Mouse (Mus musculus) ovary, adult 18-20 months (tissue): ENCODE data around the gene Dgki.

Experiments used
- DNase-seq: peaks from one replicate; pipeline ENCODE4 v3.0.0; 2022; ENCODE audit warnings: low spot score, mixed read lengths

Dgki gene

DNA sequence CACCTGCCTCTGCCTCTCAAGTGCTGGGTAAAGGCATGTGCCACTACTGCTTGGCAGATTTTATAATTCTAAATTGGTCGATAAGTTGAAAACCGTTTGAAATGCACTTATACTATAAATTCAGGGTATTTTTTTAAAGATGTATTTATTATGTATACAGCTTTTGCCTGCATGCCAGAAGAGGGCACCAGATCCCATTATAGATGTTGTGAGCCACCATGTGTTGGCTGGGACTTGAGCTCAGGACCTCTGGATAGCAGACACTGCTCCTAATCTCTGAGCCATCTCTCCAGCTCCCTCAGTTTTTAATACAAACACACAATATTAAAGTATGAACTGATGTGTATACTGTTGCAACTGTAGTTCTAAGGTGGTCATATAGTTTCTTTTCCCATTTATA lies 288.4 kb downstream of the Dgki start:
- DNase-seq, result no peak

DNA sequence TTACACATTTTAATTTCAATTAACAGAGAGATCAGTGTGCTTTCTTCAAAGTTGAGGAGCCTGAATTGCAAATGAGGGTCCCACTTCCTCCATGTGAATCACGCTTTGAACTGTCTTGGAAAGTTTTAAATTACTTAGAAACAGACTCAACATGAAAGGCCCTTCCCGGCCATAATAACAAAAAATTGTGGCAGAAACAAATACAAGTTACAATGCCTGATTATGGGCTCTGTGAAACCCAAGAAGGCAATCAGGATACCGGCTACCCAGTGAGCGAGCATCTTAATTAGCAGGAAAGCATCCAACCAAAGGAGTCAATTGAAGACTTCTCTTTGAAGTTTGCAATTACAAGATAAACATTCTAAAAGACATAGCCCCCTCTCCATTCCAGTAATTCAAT lies 292.4 kb downstream of the Dgki start:
- DNase-seq, result no peak

DNA sequence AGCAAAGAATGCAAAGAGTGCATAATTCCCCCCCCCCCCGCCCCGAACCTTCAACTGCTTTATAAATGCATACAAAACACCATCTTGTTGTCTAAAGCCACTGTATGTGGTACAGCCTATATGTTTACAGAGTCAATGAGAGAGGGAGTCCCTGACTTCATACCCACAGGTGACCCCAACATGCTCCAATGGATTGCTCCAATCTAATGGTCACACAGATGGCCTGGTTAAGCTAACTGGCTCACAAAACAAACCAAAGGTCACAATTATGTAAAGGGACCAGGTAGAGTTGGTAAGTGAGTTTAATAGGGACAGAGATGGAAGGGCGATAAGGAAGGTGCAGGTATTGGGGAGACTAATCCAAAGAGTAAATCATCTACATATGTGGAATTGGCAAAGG lies 295.1 kb downstream of the Dgki start:
- no peak for DNase-seq

- DNase-seq, result no peak
These were observed 296.7 kb downstream of the Dgki start for GRCm38 (mm10) chr6:37003235-37003634.

GRCm38 (mm10) chr6:36998942-36999341 lies 301.0 kb downstream of the Dgki start:
- DNase-seq, result no peak

DNA sequence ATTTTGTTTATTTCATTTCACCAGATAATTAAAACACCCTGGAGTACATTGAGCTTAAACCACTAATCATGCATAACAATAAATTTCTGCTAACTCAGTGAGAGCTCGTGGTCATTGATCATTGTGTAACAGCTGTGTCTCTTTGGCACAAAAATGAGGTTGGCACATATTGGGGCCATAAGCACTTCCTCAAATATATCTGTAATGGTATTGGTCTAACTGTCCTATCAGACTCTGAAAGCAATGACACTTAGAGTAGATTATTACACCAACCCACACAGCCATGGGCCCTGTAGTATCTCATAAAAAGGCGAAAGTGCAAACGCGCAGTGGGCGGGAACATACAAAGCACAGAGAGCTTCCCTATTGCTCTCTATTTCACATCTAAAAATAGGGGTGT lies 305.7 kb downstream of the Dgki start:
- DNase-seq, result no peak

GRCm38 (mm10) chr6:36990186-36990585 lies 309.8 kb downstream of the Dgki start:
- DNase-seq, result no peak

GRCm38 (mm10) chr6:36988800-36989199 lies 311.2 kb downstream of the Dgki start:
- no peak for DNase-seq

GRCm38 (mm10) chr6:36981646-36982045 lies 318.3 kb downstream of the Dgki start:
- no peak for DNase-seq

GRCm38 (mm10) chr6:36980475-36980874 lies 319.5 kb downstream of the Dgki start:
- no peak for DNase-seq

DNA sequence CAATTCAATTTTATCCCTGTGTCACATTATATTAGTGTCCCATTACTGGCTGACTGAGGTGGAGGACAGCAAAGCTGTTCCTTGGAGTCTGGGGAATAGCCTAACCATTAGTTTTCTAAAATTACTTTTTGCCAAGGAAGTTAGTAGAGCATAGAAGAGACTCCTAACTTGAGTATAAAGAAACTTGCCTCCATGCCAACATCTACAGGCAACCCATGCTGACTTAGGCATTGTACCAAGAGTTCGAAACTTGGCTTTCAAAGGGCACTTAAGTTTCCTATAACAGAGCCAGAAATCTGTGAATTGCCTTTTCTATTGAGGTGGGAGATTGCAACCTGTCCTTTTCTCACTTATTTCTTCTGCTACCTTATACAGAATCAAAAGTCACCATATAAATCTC lies 321.8 kb downstream of the Dgki start:
- no peak for DNase-seq

DNA sequence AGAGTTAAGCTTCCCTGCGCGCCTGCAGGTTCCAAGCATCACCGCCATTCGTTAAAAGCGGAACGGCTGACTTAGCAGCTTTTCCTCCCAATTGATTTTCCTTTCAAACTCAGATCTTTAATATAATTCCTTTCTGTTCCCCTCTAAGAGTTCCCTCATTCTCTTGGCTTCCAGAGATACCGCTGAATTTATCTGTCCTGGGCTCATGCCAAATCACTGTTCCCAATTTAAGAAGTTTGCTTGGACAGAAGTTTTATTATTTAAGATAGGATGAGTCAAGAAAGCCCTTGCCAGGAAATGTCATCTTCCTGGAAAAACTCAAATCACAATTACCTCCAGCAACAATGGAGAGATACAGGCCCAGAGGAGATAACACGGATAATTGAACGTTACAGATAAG lies 326.9 kb downstream of the Dgki start:
- no peak for DNase-seq

DNA sequence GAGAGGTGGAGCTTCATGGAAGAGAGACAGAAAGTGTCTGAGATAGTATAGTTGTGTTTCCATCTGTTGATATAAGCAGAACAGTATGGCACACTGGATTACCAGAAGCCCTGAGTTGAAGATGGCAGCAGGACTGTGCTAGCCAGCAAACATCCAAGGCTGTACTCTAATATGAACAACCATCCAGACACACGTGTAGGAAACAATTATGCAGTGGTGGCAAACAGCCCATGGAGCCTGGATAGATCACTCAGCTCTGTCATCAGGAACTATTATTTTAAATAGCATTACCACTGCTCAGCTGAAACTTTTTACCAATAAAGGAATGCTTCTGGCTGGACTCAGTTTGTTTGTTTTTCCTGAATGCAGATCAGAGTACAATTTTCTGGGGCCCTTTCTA lies 327.5 kb downstream of the Dgki start:
- DNase-seq, result no peak

DNA sequence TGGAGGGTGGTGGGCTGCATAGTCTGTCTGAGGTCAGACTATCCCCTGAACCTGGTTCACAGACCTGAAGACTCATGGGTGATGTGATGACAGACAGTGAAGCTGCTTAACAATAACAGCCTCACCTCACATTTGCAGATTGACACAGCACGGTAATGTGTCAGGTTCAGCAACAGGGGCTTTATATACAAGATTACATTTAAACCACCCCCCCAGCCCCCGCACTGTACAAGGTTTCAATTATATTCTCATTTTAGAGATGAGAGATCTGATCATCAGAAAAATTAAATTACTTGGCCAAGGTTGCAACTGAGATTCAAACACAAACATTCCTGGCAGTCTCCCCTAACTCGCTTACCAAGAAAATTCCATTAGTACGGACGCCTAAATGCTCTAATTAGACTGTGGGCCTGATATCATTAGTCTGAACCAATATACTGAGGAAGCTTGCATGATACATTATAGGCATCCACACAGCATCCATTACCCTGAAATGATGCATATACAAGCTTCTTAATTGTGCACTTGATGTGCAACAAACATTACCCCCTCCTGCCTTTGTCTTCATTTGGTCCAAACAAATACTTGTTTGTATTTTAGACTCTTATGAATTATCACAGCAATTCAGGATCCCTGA lies 330.6 kb downstream of the Dgki start:
- DNase-seq, result no peak

DNA sequence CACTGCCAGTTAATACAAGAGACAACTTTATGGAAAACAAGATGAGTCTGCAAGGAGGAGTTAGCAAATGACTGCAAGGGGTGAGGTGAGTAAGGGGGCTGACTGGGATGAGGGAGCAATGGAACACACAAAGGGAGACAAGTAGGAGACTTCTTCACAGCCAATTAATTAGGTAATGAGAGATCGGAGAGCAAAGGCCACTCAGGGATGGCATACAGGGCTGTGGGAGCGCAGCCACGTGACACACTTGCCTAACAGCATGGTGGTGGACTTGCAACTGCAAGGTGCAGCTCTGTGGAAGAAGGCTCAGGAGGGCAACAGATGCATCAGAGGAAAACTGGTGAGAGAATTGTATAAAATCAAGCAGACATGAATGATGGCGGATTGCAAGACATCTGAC lies 339.3 kb downstream of the Dgki start:
- DNase-seq, result no peak

- no peak for DNase-seq
These were observed 344.7 kb downstream of the Dgki start for GRCm38 (mm10) chr6:36955293-36955692.

DNA sequence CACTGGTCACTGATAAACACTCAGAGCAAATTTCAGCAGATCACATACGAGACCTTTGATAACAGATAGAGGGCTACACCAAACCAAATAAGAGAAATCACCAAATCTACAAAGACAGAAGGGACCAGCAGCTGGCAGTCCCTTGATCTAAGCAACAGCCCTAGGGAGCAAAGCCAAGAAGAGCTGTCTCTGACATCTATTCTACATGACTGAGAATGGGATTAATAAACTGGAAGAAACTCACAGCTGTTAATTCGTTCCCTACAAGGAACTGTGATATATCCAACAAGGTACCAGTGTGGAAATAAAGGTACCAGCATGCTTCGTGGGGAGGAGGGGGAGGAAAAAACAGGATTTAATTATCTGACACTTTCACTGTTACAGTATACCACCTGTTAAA lies 349.3 kb downstream of the Dgki start:
- DNase-seq, result no peak

DNA sequence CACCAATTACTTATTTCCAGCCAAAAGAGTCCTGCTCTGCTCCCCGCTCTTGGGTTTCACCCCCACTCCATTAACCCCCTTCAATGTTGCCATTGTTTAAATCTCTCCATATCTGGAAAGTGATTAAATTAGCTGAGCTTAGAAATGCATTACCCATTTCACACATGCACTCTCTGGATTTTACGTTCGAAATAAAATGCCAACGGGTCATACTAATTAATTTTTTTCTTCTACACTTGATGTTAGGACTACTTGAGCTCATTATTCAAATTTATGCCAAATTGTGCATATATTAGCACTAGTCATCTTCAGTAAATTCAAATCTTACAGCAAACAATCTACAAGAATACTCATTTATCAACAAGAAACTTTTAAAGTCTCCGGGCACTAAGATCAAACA lies 352.1 kb downstream of the Dgki start:
- DNase-seq, result no peak

GRCm38 (mm10) chr6:36937527-36937926 lies 362.5 kb downstream of the Dgki start:
- DNase-seq, result no peak

- no peak for DNase-seq
These were observed 363.2 kb downstream of the Dgki start for GRCm38 (mm10) chr6:36936816-36937215.

GRCm38 (mm10) chr6:36931473-36931872 lies 368.5 kb downstream of the Dgki start:
- DNase-seq, result no peak

GRCm38 (mm10) chr6:36929781-36930180 lies 370.2 kb downstream of the Dgki start:
- DNase-seq, result no peak

DNA sequence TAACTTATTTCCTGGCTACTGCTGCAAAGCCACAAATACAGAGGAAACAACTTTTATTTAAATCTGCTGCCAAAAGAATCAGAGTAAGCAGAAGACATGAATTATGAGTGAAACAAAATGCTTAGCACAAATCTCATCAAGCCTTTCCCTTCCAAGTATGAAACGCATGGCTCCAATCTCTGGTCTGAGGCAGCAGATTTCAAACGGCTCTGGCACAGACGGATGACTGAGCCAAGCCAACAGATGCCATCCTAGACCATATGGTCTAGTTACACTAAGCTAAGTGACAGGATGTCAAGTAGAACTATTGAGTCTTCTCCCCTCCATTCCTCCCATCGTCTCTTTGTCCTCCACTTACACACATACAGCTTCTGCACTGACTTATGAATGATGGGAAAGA lies 373.5 kb downstream of the Dgki start:
- no peak for DNase-seq

DNA sequence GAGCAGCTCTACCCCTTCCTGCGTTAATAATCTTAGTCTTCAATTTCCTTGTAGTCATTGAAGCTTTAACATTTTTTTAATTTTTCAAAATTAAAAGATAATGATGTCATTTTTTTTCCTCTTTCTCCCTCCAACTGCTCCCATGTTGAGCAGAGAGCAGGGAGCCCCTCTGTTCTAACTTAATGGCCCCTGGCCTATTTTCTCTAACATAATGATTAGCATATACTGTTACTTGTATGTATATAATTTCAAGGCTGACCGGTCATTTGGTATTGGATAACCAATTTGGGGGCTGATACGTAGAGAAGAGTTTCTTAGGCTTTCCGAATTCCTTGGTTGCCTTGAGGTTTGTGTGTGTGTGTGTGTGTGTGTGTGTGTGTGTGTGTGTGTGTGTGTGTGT lies 378.0 kb downstream of the Dgki start:
- no peak for DNase-seq

- no peak for DNase-seq
These were observed 388.4 kb downstream of the Dgki start for GRCm38 (mm10) chr6:36911586-36911985.
